Mouse (Mus musculus) heart, postnatal 0 days (tissue): Measurements from ENCODE around the gene Golm1.

Source experiments
- CTCF ChIP-seq: IDR thresholded peaks from 2 replicates; pipeline ENCODE4 v1.5.1; 2016; ENCODE audit warnings: antibody characterized with exemption, control low read depth, low read depth
- EP300 ChIP-seq: IDR thresholded peaks from 2 replicates; pipeline ENCODE4 v1.6.1; 2016; ENCODE audit warnings: antibody characterized with exemption, low read depth

DNA sequence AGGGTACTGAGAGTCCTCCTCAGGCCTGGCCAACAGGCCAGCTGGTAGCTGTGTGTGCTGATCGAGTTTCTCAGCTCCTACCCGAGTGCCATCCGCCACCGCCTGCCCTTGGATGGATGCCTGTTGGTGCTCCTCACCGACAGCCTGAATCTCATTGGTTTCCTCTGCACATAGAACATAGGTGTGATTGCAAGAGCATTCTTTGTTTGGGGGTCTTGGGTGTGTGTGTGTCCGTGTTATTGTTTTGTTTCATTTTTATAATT is 35.5 kb downstream of the Golm1 start:
- TF ChIP-seq EP300, result no peak
- TF ChIP-seq CTCF, result no peak
